Mouse (Mus musculus) thymus, adult 18-20 months (tissue): Measurements from ENCODE around the gene Nagpa.
A peak's percentile ranks its signal among the peaks of the same experiment; 100 is the strongest.

Experiments used
- DNase-seq, 2 experiments: peaks; one replicate each; pipeline ENCODE4 v3.0.0; 2022; ENCODE audit warnings: mixed read lengths in 2 of 2

Nagpa gene

GRCm38 (mm10) chr16:5195080-5195479 lies 8.7 kb downstream of the Nagpa start:
- DNase-seq = no peak

- no peak for DNase-seq
These were observed 17.6 kb downstream of the Nagpa start for GRCm38 (mm10) chr16:5186234-5186633.

GRCm38 (mm10) chr16:5185691-5186090 lies 18.1 kb downstream of the Nagpa start:
- no peak for DNase-seq

GRCm38 (mm10) chr16:5184956-5185355 lies 18.9 kb downstream of the Nagpa start:
- DNase-seq = no peak

GRCm38 (mm10) chr16:5184101-5184500 lies 19.7 kb downstream of the Nagpa start:
- no peak for DNase-seq

- no peak for DNase-seq
These were observed 20.4 kb downstream of the Nagpa start for GRCm38 (mm10) chr16:5183310-5183975.

GRCm38 (mm10) chr16:5172636-5173035 lies 31.2 kb downstream of the Nagpa start:
- no peak for DNase-seq

GRCm38 (mm10) chr16:5168829-5169228 lies 35.0 kb downstream of the Nagpa start:
- DNase-seq = no peak

GRCm38 (mm10) chr16:5168038-5168437 lies 35.8 kb downstream of the Nagpa start:
- no peak for DNase-seq

GRCm38 (mm10) chr16:5164327-5164726 lies 39.5 kb downstream of the Nagpa start:
- DNase-seq = no peak

GRCm38 (mm10) chr16:5159248-5159647 lies 44.6 kb downstream of the Nagpa start:
- no peak for DNase-seq

GRCm38 (mm10) chr16:5157113-5157512 lies 46.7 kb downstream of the Nagpa start:
- no peak for DNase-seq

GRCm38 (mm10) chr16:5156495-5156894 lies 47.3 kb downstream of the Nagpa start:
- DNase-seq = no peak

GRCm38 (mm10) chr16:5155014-5155413 lies 48.8 kb downstream of the Nagpa start:
- DNase-seq = no peak

- no peak for DNase-seq
These were observed 50.3 kb downstream of the Nagpa start for GRCm38 (mm10) chr16:5153299-5154026.

GRCm38 (mm10) chr16:5150544-5150943 lies 53.3 kb downstream of the Nagpa start:
- no peak for DNase-seq

GRCm38 (mm10) chr16:5147037-5147385 lies 56.8 kb downstream of the Nagpa start, which contains the start of gene Sec14l5:
Gene Sec14l5, plus strand, starts transcription at chr16:5147109.
- DNase-seq = no peak

- peak in 1 of 2 experiments; percentile 11 for DNase-seq
These were observed 57.3 kb downstream of the Nagpa start for GRCm38 (mm10) chr16:5146367-5147036.

- DNase-seq = peak in 1 of 2 experiments; percentile 10
These were observed 58.2 kb downstream of the Nagpa start for GRCm38 (mm10) chr16:5145570-5145969.
